Mouse (Mus musculus) CH12F3 (cell line): ENCODE data around the gene Xdh.

ENCODE experiments used
- in situ Hi-C: fragments of 300-500 bp; cut with MboI; formaldehyde crosslinking; loops from 2 replicates; pipeline ENCODE4 v1.14.3; 2020; ENCODE audit warnings: low sequenced_read_pairs

The Xdh gene

GRCm38 (mm10) chr17:73942268-73942962 is 7.6 kb downstream of the Xdh start:
- in situ Hi-C loops: no loop called here

- in situ Hi-C loops: no loop called here
Observed at GRCm38 (mm10) chr17:73941816-73942215, 8.2 kb downstream of the Xdh start.

- in situ Hi-C loops: no loop called here
Observed at GRCm38 (mm10) chr17:73937073-73937472, 12.9 kb downstream of the Xdh start.

- in situ Hi-C loops: no loop called here
Observed at GRCm38 (mm10) chr17:73935163-73935562, 14.8 kb downstream of the Xdh start.

GRCm38 (mm10) chr17:73934281-73934680 is 15.7 kb downstream of the Xdh start:
- in situ Hi-C loops: no loop called here

GRCm38 (mm10) chr17:73933616-73934015 is 16.4 kb downstream of the Xdh start:
- in situ Hi-C loops: no loop called here

- in situ Hi-C loops: no loop called here
Observed at GRCm38 (mm10) chr17:73932497-73933059, 17.4 kb downstream of the Xdh start.

GRCm38 (mm10) chr17:73919520-73919919 is 30.5 kb downstream of the Xdh start:
- in situ Hi-C loops: no loop called here

- in situ Hi-C loops: no loop called here
Observed at GRCm38 (mm10) chr17:73918944-73919381, 31.0 kb downstream of the Xdh start.

- in situ Hi-C loops: no loop called here
Observed at GRCm38 (mm10) chr17:73918138-73918537, 31.9 kb downstream of the Xdh start.

- in situ Hi-C loops: no loop called here
Observed at GRCm38 (mm10) chr17:73917713-73918112, 32.3 kb downstream of the Xdh start.

GRCm38 (mm10) chr17:73914730-73915129 is 35.3 kb downstream of the Xdh start:
- in situ Hi-C loops: no loop called here

- in situ Hi-C loops: no loop called here
Observed at GRCm38 (mm10) chr17:73906076-73906475, 43.9 kb downstream of the Xdh start.

- in situ Hi-C loops: no loop called here
Observed at GRCm38 (mm10) chr17:73905043-73905750, 44.8 kb downstream of the Xdh start.

GRCm38 (mm10) chr17:73903121-73903520 is 46.9 kb downstream of the Xdh start:
- in situ Hi-C loops: no loop called here

GRCm38 (mm10) chr17:73902234-73902636 is 47.8 kb downstream of the Xdh start:
- in situ Hi-C loops: no loop called here

GRCm38 (mm10) chr17:73894399-73894798 is 55.6 kb downstream of the Xdh start:
- in situ Hi-C loops: loop anchor here (25.0 kb wide), 1 partner anchor 1032 kb away; no protein-coding TSS in a partner anchor

- in situ Hi-C loops: loop anchor here (25.0 kb wide), 1 partner anchor 1032 kb away; no protein-coding TSS in a partner anchor
Observed at GRCm38 (mm10) chr17:73893822-73894221, 56.2 kb downstream of the Xdh start.

- in situ Hi-C loops: loop anchor here (25.0 kb wide), 1 partner anchor 1031 kb away; no protein-coding TSS in a partner anchor
Observed at GRCm38 (mm10) chr17:73893207-73893606, 56.8 kb downstream of the Xdh start.

- in situ Hi-C loops: loop anchor here (25.0 kb wide), 1 partner anchor 1029 kb away; no protein-coding TSS in a partner anchor
Observed at GRCm38 (mm10) chr17:73891590-73891989, 58.4 kb downstream of the Xdh start.

GRCm38 (mm10) chr17:73886071-73886785 is 63.8 kb downstream of the Xdh start:
- in situ Hi-C loops: loop anchor here (10.0 to 25.0 kb wide), 2 partner anchors 131 to 1024 kb away; no protein-coding TSS in a partner anchor
